Mouse (Mus musculus) brain, embryonic 14.5 days (tissue): ENCODE data around the gene Dhx15.

Source experiments
- CTCF ChIP-seq: fragments of 200-500 bp; IDR thresholded peaks from 2 replicates; pipeline ENCODE4 v1.5.1; 2012; ENCODE audit warnings: inconsistent platforms, mild to moderate bottlenecking, moderate library complexity, borderline replicate concordance; ENCODE audit not compliant: insufficient read depth, insufficient read length; ENCODE audit errors: extremely low read depth
- POLR2A ChIP-seq: fragments of 200-500 bp; IDR thresholded peaks from 2 replicates; pipeline ENCODE4 v1.6.1; 2012; ENCODE audit warnings: mild to moderate bottlenecking, inconsistent platforms, borderline replicate concordance; ENCODE audit not compliant: poor library complexity, insufficient read depth, insufficient read length, severe bottlenecking; ENCODE audit errors: extremely low read depth

- TF ChIP-seq POLR2A: no peak
- no peak for TF ChIP-seq CTCF
Measured at GRCm38 (mm10) chr5:52238877-52239276, 48.6 kb upstream of the Dhx15 start.
